Mouse (Mus musculus): ENCODE results near the gene Tagln3. TPM values are rescaled to one million over a fixed set of nuclear protein-coding genes. Genes with fewer than 3 reads are reported as not detected.

Gene Tagln3
- 100 to 1,000 TPM; 244 to 276 TPM for total RNA-seq (2021)

DNA sequence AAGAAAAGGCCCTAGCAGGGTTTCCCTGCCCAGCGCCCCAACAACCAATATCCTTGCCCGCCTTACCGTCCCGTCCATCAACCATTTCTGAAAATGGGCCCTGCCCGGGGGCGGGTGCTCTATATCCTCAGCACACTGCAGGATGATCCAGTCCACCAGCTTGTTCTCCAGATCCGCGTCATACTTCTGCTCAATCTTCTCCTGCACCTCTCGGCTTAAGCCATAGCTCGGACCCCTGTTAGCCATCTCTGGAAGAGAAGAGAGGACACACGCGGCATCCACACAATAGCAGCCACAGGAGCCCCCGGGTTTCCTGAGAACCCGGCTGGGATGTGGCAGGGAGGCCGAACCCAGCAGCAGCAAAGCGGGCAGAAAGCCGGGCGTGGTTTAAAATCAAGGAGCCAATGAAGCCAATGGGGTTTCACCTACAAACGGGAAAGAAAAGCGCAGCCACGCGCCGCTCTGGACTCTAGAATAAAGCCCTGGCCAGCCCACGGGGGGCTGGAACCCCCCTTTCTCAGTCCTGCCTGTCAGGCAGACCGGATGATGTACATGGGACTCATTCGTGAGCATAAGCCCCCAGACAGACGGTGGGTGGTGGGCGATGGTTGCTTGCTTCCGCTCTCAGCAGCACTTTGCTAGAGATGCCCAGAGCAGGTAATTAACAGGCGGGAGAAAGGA, at the start of gene Tagln3:
Tagln3 (minus strand) TSS at position 548 of the 681 bp plus-strand sequence.
- DNase-seq, result peak; percentile 78 to 82

GRCm38 (mm10) chr16:45770914-45771313, 46.5 kb upstream of the Tagln3 start:
- DNase-seq, result no peak

DNA sequence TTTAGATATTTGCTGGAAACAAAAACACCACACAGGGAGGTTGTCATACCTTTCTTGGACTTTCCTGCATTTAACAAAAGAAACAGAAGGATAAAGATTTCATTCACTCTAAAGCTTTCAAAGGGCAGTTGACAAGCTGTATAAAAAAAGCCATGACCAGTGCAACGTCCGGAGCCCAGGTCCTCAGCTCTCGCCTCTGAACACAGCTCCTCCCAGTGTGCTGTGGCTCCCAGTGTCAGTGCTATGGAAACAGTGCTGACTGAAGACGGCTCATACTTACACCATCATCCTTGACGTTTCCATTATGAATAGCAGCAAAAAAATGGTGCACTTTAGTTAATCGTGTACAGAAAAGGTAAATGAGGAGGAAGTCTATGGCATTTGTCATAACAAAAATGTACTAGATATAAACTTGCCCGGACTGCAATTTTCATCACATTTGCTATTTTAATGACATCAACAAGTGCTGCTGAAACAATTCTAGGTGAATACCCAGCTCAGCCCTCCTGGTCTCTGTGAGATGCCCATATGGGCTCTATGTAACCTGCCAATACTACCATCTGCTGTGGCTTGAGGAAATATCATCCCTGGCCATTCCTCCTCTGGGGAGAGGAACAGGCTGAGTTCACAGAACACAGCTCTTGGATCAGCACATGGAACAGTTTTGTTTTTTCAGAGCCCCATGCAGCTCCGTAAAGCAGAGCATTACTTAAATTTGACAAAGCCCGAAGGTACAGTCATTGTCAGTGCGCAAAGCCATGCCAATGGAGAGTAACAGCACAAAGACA, 43.6 kb upstream of the Tagln3 start:
- DNase-seq, result no peak

- no peak for DNase-seq
Observed at GRCm38 (mm10) chr16:45767434-45767833, 43.0 kb upstream of the Tagln3 start.

GRCm38 (mm10) chr16:45765801-45766494, 41.5 kb upstream of the Tagln3 start:
- no peak for DNase-seq

GRCm38 (mm10) chr16:45765102-45765501, 40.7 kb upstream of the Tagln3 start:
- no peak for DNase-seq

GRCm38 (mm10) chr16:45762859-45763505, 38.6 kb upstream of the Tagln3 start:
- DNase-seq, result no peak

- DNase-seq, result no peak
Observed at GRCm38 (mm10) chr16:45761425-45761824, 37.0 kb upstream of the Tagln3 start.

DNA sequence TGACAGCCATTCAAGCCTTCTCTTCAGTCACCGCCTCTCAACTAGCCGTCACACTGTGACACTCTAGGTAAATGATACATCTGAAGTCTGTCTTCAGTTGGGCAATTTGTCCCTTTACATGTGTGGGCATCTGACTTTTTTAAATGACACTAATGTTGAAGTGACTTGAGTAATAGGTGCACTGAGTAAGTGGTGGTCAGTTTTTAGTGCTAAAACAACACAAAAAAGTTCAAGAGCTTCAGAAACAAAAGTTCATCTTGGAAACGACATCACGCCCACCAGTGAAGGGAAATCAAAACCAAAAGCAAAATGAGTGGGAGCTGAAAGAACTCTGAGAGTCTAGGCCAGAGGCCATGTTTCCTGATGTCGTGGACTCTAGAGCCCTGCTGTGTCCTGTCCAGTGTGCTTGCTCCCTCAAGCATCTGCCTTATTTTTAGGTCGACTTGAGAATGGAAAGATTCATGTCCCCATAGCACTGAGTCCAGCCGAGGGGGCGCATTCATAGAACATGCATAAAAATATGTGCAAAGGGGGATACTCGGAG, 34.4 kb upstream of the Tagln3 start:
- no peak for DNase-seq

DNA sequence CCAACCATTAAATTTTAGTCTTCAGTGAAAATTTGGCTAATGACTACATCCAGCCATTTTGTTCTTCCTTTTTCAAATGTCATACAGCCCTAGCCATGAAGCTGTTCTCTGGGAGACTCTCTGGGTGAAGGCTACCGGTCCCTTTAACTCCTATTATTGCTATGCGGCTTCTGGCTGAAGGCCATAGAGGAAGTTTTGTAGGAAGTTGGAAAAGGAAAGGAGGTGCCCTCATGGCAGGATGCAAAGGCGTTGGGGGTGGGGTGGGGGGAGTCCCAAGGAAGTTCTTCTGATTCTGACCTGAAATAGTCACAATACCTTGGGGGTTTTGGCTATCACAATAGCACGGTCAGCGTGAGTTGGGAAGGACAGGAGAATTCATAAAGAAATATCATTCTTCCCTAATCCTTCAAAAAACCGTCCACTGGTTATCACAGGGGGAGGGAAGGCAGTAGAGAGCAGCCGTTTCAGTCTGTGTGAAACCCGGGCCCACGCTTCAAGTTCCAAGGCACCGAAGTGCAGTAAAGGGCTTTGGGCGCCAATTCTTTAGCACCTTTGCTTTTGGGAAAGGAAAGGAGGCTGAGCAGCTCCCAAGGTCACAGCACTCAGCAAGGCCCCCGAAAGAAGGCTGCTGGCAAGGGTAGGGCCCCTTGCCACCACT, 33.1 kb upstream of the Tagln3 start:
- no peak for DNase-seq

DNA sequence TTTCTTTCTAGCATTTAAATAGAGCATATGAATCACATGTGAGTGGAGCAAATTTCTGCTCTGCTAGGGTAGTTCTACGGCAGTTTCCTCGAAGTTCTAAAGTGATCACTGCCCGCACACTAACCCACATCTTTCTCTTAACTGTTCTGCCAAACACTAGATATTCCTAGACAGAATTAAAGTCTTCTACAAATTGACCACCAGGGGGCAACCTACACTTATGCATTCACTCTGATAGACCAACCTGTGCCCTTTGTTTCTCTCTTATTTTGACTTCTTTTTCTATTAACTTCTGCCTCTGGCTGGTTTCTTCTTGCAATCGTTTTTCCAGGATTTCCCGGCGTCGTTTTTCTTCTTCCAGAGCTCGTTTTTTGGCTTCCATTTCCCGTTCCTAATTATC, 32.4 kb upstream of the Tagln3 start:
- DNase-seq, result no peak

DNA sequence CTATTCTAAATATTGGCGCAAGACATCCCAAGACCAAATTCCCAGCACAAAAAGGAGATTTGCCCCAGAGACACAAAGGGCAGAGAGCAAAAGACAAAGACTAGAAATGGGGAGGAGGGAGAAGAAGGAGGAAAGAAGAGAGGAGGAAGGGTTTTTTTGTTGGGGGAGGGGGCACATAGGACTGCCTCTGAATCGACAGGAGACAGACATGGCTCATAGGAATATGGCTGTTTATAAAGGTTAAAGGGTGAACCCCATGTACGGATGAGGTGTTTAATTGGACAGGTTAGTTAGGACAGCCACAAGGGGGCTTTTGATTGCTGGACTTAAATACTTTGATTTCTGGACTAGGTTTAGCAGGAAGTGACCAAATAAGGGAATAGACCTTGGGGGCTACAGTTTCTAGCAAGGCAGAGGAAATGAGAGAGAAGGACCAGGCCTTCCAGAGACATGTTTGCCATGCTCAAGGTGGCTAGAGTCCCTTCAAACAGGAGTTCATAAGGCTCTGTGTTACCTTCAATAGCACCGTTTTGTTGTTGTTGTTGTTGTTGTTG, 19.3 kb upstream of the Tagln3 start:
- no peak for DNase-seq

DNA sequence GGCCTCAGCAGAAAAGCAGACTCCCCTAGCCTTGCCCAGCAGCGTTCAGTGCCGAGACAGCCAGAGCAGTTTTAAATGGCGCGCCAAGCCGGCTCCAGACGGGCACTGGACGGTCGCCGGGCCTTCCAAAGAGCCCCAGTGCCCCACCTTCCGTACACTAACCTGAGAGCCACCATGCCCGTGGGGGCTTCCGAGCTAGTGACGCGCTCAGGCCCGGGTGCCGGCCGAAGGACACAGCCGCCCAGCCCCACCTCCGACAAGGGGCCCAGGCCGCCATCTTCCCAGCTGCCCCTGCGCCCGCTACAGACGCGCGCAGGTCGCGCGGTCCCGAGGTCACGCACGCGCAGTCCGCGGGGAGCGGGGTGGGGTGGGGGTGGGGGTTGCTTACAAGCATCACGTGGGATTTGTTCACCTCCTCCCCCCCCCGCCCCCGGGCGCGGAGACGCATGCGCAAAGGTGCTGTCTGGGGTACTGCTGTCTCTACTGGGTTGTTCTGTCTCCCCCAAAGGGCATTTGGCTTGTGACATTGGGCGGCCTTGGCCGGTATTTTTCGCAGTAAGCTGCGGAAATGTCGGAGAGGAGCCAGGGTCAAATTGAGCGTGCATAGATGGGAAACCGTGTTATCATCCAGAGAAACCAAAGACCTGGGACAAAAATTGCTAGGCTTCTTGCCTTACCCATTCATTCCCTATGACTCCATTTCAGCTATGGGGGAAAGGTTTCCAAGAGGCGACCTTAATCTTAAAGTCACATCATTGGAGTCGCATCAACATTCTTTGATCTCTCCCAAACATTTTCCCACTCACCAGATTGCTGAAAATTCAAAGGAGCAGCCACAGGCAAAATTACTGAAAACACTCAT, 18.4 kb upstream of the Tagln3 start, which contains the start of gene Abhd10:
Abhd10 (minus strand) TSS at position 341 of the 862 bp plus-strand sequence.
- DNase-seq, result peak; percentile 94 to 96

- no peak for DNase-seq
Observed at GRCm38 (mm10) chr16:45737880-45738279, 13.5 kb upstream of the Tagln3 start.

- no peak for DNase-seq
Observed at GRCm38 (mm10) chr16:45736724-45737123, 12.3 kb upstream of the Tagln3 start.

DNA sequence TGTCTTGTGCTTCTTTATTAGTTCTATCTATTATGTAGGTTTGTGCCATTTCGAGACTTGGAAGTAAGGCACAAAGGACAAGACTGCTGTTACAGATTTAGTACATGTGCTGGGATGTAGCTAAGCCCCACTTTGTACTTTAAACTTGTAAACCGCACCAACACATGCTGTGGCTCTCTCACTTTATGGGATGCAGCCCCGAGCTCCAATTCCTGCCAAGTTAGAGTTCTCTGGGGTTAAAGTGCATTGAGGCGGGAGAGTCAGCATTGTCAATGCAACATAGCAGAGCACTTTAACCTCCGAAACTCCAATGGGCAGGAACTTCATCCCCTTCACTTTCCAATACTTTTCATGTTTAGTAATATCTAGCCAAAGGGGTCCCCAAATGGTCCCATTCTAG, 4.8 kb upstream of the Tagln3 start:
- no peak for DNase-seq

- peak in 1 of 2 experiments; percentile 47 for DNase-seq
Observed at GRCm38 (mm10) chr16:45724742-45725102, 314 bp upstream of the Tagln3 start.

- peak in 1 of 2 experiments; percentile 33 for DNase-seq
Observed at GRCm38 (mm10) chr16:45723172-45723901, 1.1 kb downstream of the Tagln3 start.

GRCm38 (mm10) chr16:45722460-45722951, 1.9 kb downstream of the Tagln3 start:
- DNase-seq, result peak; percentile 40 to 43
